Mouse (Mus musculus) thymus, adult 2 months (tissue): Measurements from ENCODE around the gene Tdrd12. TPM values are rescaled to one million over a fixed set of nuclear protein-coding genes. Genes with fewer than 3 reads are reported as not detected.
"Not testable (repeated sequence)": the region's sequence is repeated elsewhere in the genome, so short reads cannot be mapped to it uniquely, and the experiment has no call there.

Experiments
- DNase-seq: peaks from one replicate; pipeline ENCODE4 v3.0.0; 2021
- H3K27ac ChIP-seq: fragments of 200-500 bp; 2 replicates; pipeline ENCODE4 v1.5.1; 2012; ENCODE audit warnings: low read length, control low read depth; ENCODE audit not compliant: control insufficient read depth, insufficient read depth
- H3K27me3 ChIP-seq: fragments of 200-500 bp; 2 replicates; pipeline ENCODE4 v1.6.1; 2012; ENCODE audit warnings: mild to moderate bottlenecking, low read length, moderate library complexity, mixed read lengths; ENCODE audit not compliant: control insufficient read depth, insufficient read depth
- H3K36me3 ChIP-seq: fragments of 200-500 bp; 2 replicates; pipeline ENCODE4 v1.6.1; 2012; ENCODE audit warnings: mild to moderate bottlenecking, low read length, moderate library complexity; ENCODE audit not compliant: control insufficient read depth, insufficient read depth
- H3K4me1 ChIP-seq: fragments of 200-500 bp; replicated peaks from 2 replicates; pipeline ENCODE4 v1.6.1; 2012; ENCODE audit warnings: low read length; ENCODE audit not compliant: control insufficient read depth, insufficient read depth
- H3K4me3 ChIP-seq: fragments of 200-500 bp; 2 replicates; pipeline ENCODE4 v1.5.1; 2012; ENCODE audit warnings: mild to moderate bottlenecking, low read length, control low read depth, moderate library complexity; ENCODE audit not compliant: control insufficient read depth, insufficient read depth
- CTCF ChIP-seq: fragments of 200-500 bp; IDR thresholded peaks from 2 replicates; pipeline ENCODE4 v1.5.1; 2012; ENCODE audit warnings: mild to moderate bottlenecking, control low read depth, low read length, moderate library complexity, borderline replicate concordance; ENCODE audit not compliant: control insufficient read depth, poor library complexity, insufficient read depth; ENCODE audit errors: extremely low read depth
- POLR2A ChIP-seq: fragments of 200-500 bp; IDR thresholded peaks from 2 replicates; pipeline ENCODE4 v1.6.1; 2012; ENCODE audit warnings: mild to moderate bottlenecking, low read length, control low read depth, moderate library complexity; ENCODE audit not compliant: control insufficient read depth, poor library complexity, insufficient read depth; ENCODE audit errors: extremely low read depth
- WGBS: fragments of 180-500 bp; shearing (Covaris S2); methylation state at CpG from one replicate; pipeline ENCODE4 v1.1.7; 2018; 5-methylcytosine and 5-hydroxymethylcytosine counted together
- polyA plus RNA-seq: library from polyadenylated mRNA; depleted of rRNA; stranded (reverse); fragments of >200 nt; gene quantifications from 2 replicates; pipeline ENCODE4 v1.2.3, GENCODE M21; 2012

Tdrd12 gene
- polyA plus RNA-seq, 1 experiment, result 0.24 TPM

GRCm38 (mm10) chr7:35535750-35536512 lies 1.6 kb downstream of the Tdrd12 start:
- H3K27me3 ChIP-seq, result no peaks in the 10 kb centered on the region
- DNase-seq, result no peak
- no peaks in the 10 kb centered on the region for H3K4me1 ChIP-seq
- no peaks in the 10 kb centered on the region for H3K36me3 ChIP-seq
- H3K4me3 ChIP-seq, result no peak overlapping the region
- TF ChIP-seq POLR2A (no peak), CTCF (no peak)
- no peak overlapping the region for H3K27ac ChIP-seq
- 70% methylated on average over 12 of the region's 12 CpGs for WGBS

- not testable (repeated sequence) for H3K36me3 ChIP-seq, H3K4me3 ChIP-seq, DNase-seq, H3K4me1 ChIP-seq, H3K27me3 ChIP-seq, H3K27ac ChIP-seq
- 100% methylated on average over 1 of the region's 1 CpGs for WGBS
These were observed 7.0 kb downstream of the Tdrd12 start for GRCm38 (mm10) chr7:35530544-35530943.

DNA sequence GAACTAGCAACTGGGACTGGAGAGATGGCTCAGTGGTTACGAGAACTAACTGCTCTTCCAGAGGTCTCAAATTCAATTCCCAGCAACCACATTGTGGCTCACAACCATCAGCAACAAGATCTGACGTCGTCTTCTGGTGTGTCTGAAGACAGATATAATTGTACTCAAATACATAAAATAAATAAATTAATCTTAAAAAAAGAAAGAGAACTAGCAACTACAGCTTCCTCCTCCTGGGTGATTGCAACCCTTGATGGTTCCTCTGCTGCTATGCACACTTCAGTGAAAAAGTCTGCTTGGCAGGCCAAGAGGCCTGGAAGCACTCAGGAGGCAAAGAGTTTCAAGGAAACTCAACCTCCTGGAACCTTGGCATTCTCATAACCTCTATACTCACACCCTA lies 7.5 kb downstream of the Tdrd12 start:
- no peaks in the 10 kb centered on the region for H3K36me3 ChIP-seq
- no peak overlapping the region for H3K4me3 ChIP-seq
- no peaks in the 10 kb centered on the region for H3K4me1 ChIP-seq
- no peak overlapping the region for H3K27ac ChIP-seq
- no peak for TF ChIP-seq POLR2A
- TF ChIP-seq CTCF, result no peak
- WGBS, result 94% methylated on average over 3 of the region's 3 CpGs
- H3K27me3 ChIP-seq, result no peaks in the 10 kb centered on the region
- no peak for DNase-seq

DNA sequence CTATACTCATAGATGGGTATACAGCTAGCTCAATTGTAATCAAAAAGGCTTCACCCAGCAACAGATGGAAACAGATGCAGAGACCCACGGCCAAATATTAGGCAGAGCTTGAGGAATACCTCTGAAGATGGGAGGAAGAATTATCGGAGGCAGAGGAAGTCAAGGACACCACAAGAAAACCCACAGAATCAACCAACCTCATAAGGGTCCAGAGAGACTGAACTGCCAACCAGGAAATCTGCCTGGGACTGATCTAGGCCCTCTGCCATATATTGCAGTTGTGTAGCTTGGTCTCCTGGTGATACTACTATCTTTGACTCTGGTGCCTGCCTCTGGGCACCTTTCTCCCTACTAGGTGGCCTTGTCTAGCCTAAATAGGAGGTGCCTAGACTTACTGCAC lies 10.8 kb downstream of the Tdrd12 start:
- H3K27ac ChIP-seq, result no peak overlapping the region
- 12% methylated on average over 2 of the region's 2 CpGs for WGBS
- H3K4me1 ChIP-seq, result no peaks in the 10 kb centered on the region
- TF ChIP-seq POLR2A (no peak), CTCF (no peak)
- H3K4me3 ChIP-seq, result no peak overlapping the region
- no peaks in the 10 kb centered on the region for H3K36me3 ChIP-seq
- H3K27me3 ChIP-seq, result no peaks in the 10 kb centered on the region
- DNase-seq, result no peak

DNA sequence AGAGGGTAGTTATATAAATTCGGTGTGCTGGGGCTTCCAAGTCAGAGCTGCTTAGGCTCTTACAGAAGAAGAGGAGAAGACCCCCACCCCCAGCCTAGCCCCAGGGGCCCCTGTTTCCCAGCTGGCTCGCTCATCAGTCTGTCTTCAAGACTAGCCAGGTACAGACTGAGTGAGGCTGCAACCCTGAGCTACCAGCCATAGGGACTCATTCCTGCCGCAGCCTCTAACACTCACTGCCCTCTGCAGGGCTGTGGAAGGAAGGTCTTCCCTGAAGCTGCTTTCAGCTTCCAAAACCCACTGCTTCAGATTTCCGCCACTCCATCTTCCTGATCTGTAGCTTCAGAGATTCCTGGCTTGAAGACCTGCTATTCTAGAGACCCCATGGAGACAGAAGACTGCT lies 35.5 kb downstream of the Tdrd12 start:
- DNase-seq, result no peak
- Histone ChIP-seq H3K4me3 (no peak overlapping the region), H3K36me3 (no peaks in the 10 kb centered on the region), H3K4me1 (no peaks in the 10 kb centered on the region), H3K27me3 (no peaks in the 10 kb centered on the region), H3K27ac (no peak overlapping the region)
- TF ChIP-seq POLR2A, result no peak
- TF ChIP-seq CTCF, result no peak
- 42% methylated on average over 4 of the region's 4 CpGs for WGBS

DNA sequence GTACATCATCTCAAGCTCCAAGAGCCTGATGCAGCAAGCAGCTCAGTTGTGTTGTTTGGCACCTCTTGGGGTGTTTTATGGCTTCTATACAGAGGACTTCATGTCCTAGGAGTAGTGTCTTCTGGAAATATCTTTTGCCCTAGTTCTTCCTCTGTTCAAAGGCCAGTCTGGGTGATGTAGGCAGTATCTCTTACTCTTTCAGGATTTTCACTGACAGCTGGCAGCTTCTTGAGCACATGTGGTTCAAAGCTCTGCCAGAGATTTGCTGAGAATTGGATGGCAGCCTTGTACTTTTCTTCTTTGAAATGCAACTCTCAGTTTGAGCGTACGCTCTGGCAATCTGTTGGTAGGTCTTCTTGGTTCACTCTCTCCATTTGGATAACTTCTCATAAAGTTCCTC lies 40.0 kb downstream of the Tdrd12 start:
- no peak for TF ChIP-seq POLR2A
- H3K27ac ChIP-seq, result no peak overlapping the region
- no peaks in the 10 kb centered on the region for H3K36me3 ChIP-seq
- H3K27me3 ChIP-seq, result no peaks in the 10 kb centered on the region
- WGBS, result 96% methylated on average over 2 of the region's 2 CpGs
- no peaks in the 10 kb centered on the region for H3K4me1 ChIP-seq
- no peak overlapping the region for H3K4me3 ChIP-seq
- no peak for DNase-seq

GRCm38 (mm10) chr7:35491005-35491404 lies 46.5 kb downstream of the Tdrd12 start:
- no peaks in the 10 kb centered on the region for H3K4me1 ChIP-seq
- H3K27ac ChIP-seq, result no peak overlapping the region
- no peaks in the 10 kb centered on the region for H3K27me3 ChIP-seq
- H3K4me3 ChIP-seq, result no peak overlapping the region
- no peaks in the 10 kb centered on the region for H3K36me3 ChIP-seq
- 82% methylated on average over 1 of the region's 1 CpGs for WGBS
- TF ChIP-seq POLR2A (no peak), CTCF (no peak)
- no peak for DNase-seq
